Mouse (Mus musculus) E14TG2a.4 (cell line): ENCODE data around the gene Gm6993.

Experiments
- CTCF ChIP-seq: conservative IDR thresholded peaks from 2 replicates; pipeline ENCODE4 v1.5.1; 2014; ENCODE audit warnings: low read length
- NANOG ChIP-seq: IDR thresholded peaks from 2 replicates; pipeline ENCODE4 v1.6.1; 2014; ENCODE audit warnings: borderline replicate concordance, low read length, mixed read lengths

DNA sequence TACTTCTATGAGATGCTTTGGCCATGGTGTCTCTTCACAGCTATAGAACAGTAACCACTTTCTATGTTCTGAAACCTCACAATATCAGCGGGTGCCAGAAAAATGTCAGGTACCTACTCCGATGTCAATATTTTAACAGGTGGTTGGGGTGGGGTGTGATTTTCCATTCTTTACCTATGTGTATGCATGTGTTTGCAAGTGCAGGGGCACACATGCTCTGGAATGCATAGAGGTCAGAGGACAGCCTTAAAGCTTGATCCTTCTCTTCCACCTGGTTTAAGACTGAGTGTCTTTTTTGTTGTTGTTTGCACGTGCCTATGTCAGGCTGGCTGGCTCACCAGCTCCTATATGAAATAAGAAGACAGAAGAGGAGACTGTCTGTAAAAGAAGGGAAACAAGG, 13.4 kb upstream of the Gm6993 start:
- TF ChIP-seq CTCF (no peak), NANOG (no peak)
